Mouse (Mus musculus) lung, postnatal 0 days (tissue): ENCODE data around the gene Nodal. TPM values are rescaled to one million over a fixed set of nuclear protein-coding genes. Genes with fewer than 3 reads are reported as not detected.

Source experiments
- ATAC-seq: fragments of 200-750 bp; cut with Nextera tagmentation; 2 replicates; pipeline ENCODE4 v1.8.0; 2017; ENCODE audit warnings: moderate library complexity
- DNase-seq: peaks from one replicate; pipeline ENCODE4 v3.0.0-alpha.2; 2016; ENCODE audit warnings: low spot score
- H3K27ac ChIP-seq: fragments of 300-500 bp; sonication (generic); 2 replicates; pipeline ENCODE4 v1.5.1; 2014; ENCODE audit warnings: antibody characterized with exemption, mild to moderate bottlenecking, low read length, mixed read lengths
- H3K27me3 ChIP-seq: fragments of 300-500 bp; sonication (generic); replicated peaks from 2 replicates; pipeline ENCODE4 v1.6.1; 2014; ENCODE audit warnings: low read length, mixed read lengths; ENCODE audit not compliant: insufficient read depth
- H3K36me3 ChIP-seq: fragments of 300-500 bp; sonication (generic); 2 replicates; pipeline ENCODE4 v1.6.1; 2014; ENCODE audit warnings: low read length, mixed read lengths; ENCODE audit not compliant: insufficient read depth
- H3K4me1 ChIP-seq: fragments of 300-500 bp; sonication (generic); 2 replicates; pipeline ENCODE4 v1.6.1; 2014; ENCODE audit warnings: antibody characterized with exemption, low read depth, low read length, mixed read lengths; ENCODE audit not compliant: insufficient read depth
- H3K4me2 ChIP-seq: fragments of 300-500 bp; sonication (generic); replicated peaks from 2 replicates; pipeline ENCODE4 v1.6.1; 2014; ENCODE audit warnings: low read depth, mild to moderate bottlenecking, low read length, moderate library complexity, mixed read lengths
- H3K4me3 ChIP-seq: fragments of 300-500 bp; sonication (generic); 2 replicates; pipeline ENCODE4 v1.5.1; 2014; ENCODE audit warnings: low read depth, low read length
- H3K9ac ChIP-seq: fragments of 300-500 bp; sonication (generic); replicated peaks from 2 replicates; pipeline ENCODE4 v1.6.1; 2014; ENCODE audit warnings: low read depth, mild to moderate bottlenecking
- H3K9me3 ChIP-seq: fragments of 300-500 bp; sonication (generic); 2 replicates; pipeline ENCODE4 v1.6.1; 2016; ENCODE audit warnings: low read length, mixed read lengths
- CTCF ChIP-seq: IDR thresholded peaks from 2 replicates; pipeline ENCODE4 v1.5.1; 2016; ENCODE audit warnings: antibody characterized with exemption, mild to moderate bottlenecking
- EP300 ChIP-seq: IDR thresholded peaks from 2 replicates; pipeline ENCODE4 v1.6.1; 2016; ENCODE audit warnings: antibody characterized with exemption, mild to moderate bottlenecking, control low read depth
- WGBS: fragments of 180-500 bp; shearing (Covaris S2); extraction: QIAGEN DNeasy Blood & Tissue Kit; methylation state at CpG from one replicate; pipeline ENCODE4 v1.1.7; 2014; 5-methylcytosine and 5-hydroxymethylcytosine counted together
- polyA plus RNA-seq: library from polyadenylated mRNA; unstranded; fragments of >200 nt; fragmentation: Nextera tagmentation; extraction: Ambion mirVana; gene quantifications from 2 replicates; pipeline ENCODE4 v1.2.1, GENCODE M21; 2015

The Nodal gene
- polyA plus RNA-seq, 1 experiment from 2014 or later = 0.37 TPM

DNA sequence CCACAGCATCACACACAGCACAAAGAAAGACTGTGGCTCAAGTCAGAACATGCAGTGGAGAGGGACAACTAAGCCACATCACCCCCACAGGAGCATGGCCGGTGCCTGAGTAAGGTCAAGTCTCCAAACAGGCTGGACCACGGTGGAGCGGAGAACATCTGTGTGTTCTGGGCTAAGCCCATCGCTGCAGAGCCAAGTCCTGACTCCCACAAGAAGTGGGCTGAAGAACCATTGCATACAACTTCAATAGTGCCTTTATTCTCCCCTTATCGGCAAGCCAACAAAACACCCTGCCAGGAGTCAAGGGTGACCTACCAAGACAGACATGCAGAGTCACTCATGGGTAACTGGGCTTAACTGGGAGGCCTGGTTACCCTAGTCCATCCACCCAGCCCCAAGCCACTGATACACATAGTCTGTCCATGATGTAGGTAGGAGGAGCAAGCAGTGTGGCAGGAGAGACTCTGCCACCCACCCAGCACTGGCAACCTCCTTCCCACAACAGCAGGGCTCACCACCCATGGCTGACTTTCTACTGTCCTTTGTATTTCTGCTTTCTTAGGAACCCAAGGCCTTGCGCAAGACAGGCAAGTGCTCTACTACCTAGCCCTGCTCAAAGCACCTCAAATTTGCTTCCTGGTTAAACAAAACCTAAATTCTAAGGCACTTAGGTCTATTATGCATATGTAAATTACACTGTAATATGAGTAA is 42.8 kb upstream of the Nodal start:
- no peaks in the 10 kb centered on the region for H3K36me3 ChIP-seq
- peak; percentile 51 for DNase-seq
- no peak overlapping the region for H3K9ac ChIP-seq
- H3K27ac ChIP-seq = peak overlapping the region; percentile 33; the same call in 1 of the 2 replicates
- peaks cover 47% of the 10 kb centered on the region for H3K4me1 ChIP-seq
- no peak overlapping the region for H3K4me3 ChIP-seq
- TF ChIP-seq EP300 (no peak), CTCF (no peak)
- no peaks in the 10 kb centered on the region for H3K9me3 ChIP-seq
- no peaks in the 10 kb centered on the region for H3K27me3 ChIP-seq
- WGBS = 51% methylated on average over 6 of the region's 6 CpGs
- no peak overlapping the region; the same call in 1 of the 2 replicates for H3K4me2 ChIP-seq
- 0 out of 2 replicates have a peak, but pooled peaks have one; percentile 5 for ATAC-seq

DNA sequence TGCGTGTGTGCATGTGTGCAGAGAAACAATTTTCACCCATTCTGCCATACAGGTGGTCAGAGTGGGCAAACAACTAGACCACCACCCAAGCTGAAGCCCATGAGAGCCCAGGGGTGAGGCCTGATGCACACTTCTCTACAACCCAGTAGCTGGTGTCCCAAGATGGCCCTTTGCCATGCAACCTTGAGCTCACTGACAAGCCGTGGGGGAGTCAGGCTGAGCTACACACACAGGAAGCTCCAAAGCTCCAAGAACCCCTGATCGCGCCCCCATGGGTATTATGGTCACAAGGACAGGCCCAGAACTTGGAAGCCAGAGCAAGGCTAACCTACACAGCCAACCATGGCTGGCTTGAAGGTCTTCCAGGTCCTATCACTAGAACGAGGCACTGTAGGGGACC is 39.7 kb upstream of the Nodal start:
- Histone ChIP-seq H3K9me3 (no peaks in the 10 kb centered on the region), H3K9ac (no peak overlapping the region), H3K36me3 (no peaks in the 10 kb centered on the region), H3K4me3 (no peak overlapping the region), H3K4me2 (no peak overlapping the region), H3K4me1 (peaks cover 35% of the 10 kb centered on the region; the same call in 1 of the 2 replicates), H3K27me3 (no peaks in the 10 kb centered on the region), H3K27ac (no peak overlapping the region)
- TF ChIP-seq CTCF (no peak), EP300 (no peak)
- no peak for DNase-seq
- no peak for ATAC-seq
- WGBS = 86% methylated on average over 5 of the region's 5 CpGs

DNA sequence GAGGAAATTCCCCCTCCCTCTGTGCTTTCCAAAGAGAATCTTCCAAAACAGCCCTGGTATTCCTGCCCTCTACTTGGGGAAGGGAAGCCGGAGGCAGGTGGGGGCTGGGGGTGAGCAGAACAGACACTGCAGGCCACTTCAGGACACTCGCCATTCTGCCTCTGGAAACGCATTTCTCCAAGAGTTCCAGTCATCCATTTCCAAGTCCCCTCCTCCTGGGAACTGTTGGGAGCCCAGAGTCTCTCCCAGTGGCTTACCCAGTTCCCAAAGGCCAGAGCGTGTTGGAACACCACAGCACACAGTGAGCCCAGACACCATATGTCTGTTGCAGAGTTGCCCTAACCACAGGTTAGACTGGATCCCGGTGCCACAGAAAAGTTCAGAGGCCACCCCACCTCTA is 39.1 kb upstream of the Nodal start:
- DNase-seq = no peak
- Histone ChIP-seq H3K27me3 (no peaks in the 10 kb centered on the region), H3K9ac (no peak overlapping the region), H3K27ac (no peak overlapping the region), H3K4me3 (no peak overlapping the region), H3K4me1 (peaks cover 33% of the 10 kb centered on the region), H3K4me2 (no peak overlapping the region), H3K9me3 (no peaks in the 10 kb centered on the region), H3K36me3 (no peaks in the 10 kb centered on the region)
- TF ChIP-seq EP300 (no peak), CTCF (no peak)
- no peak for ATAC-seq
- WGBS = 63% methylated on average over 5 of the region's 5 CpGs

DNA sequence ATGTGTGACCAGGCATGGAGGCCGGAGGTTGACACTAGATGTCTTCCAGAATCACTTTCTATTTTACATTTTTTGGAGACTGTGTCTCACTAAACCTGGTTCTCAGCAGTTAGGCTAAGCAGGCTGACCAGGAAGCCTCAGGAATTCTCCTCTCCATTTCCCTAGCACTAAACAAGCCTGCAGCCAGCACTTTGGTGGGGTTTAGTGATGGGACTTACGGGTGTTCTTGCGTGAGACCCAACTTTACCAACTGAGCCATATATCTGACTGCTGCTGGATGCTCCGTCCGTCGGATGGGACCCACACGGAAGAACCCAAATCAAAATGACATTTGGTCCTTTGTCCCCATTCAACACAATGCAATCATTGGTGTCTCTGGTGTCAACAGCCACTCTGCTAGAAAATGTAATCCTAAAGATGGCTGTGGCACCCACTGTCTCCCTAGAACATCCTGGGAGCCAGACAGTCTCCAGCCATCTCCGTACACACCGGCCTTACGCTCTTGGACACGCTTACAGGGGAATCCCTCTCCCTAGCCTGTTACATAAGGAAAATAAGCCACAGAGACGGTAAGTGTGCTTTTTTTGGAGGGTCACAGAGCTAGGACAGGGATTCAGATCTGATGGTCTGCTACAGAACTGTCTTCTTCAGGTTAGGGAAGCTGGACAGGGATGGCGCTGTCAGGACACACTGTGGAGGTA is 38.3 kb upstream of the Nodal start:
- no peak for TF ChIP-seq EP300
- DNase-seq = no peak
- ATAC-seq = no peak
- Histone ChIP-seq H3K9ac (no peak overlapping the region), H3K4me1 (peaks cover 37% of the 10 kb centered on the region), H3K27ac (0 out of 2 replicates have a peak overlapping the region, but pooled peaks have one; percentile 38), H3K27me3 (no peaks in the 10 kb centered on the region), H3K4me3 (no peak overlapping the region), H3K36me3 (no peaks in the 10 kb centered on the region), H3K4me2 (peak overlapping the region; percentile 89), H3K9me3 (no peaks in the 10 kb centered on the region)
- 84% methylated on average over 13 of the region's 13 CpGs for WGBS

DNA sequence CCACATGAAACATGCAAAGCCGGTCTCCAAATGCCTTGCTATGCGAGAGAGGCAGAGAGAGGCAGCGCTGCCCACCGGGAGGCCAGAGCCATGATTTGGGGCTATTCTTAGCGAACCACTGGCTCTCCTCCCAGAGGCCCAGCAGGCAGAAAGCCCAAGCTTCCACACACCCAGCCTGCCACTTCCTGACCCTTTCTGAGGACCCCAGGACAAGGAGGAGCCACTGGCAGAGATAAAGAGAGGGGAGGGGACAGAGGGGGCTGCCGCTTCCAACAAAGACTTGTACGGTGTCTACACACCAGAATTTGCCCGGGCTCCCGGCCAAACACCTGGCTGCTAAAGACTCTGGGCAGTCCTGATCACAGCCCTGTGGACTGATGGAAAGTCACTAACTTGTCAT is 37.6 kb upstream of the Nodal start:
- TF ChIP-seq EP300 (no peak), CTCF (no peak; the same call in 1 of the 2 replicates)
- no peak overlapping the region for H3K9ac ChIP-seq
- DNase-seq = peak; percentile 55
- peak overlapping the region; percentile 89 for H3K4me2 ChIP-seq
- H3K27ac ChIP-seq = 0 out of 2 replicates have a peak overlapping the region, but pooled peaks have one; percentile 38
- peaks cover 30% of the 10 kb centered on the region for H3K4me1 ChIP-seq
- 12% methylated on average over 9 of the region's 9 CpGs for WGBS
- no peaks in the 10 kb centered on the region for H3K27me3 ChIP-seq
- no peaks in the 10 kb centered on the region for H3K36me3 ChIP-seq
- 0 out of 2 replicates have a peak overlapping the region, but pooled peaks have one; percentile 0 for H3K4me3 ChIP-seq
- H3K9me3 ChIP-seq = no peaks in the 10 kb centered on the region
- ATAC-seq = peak; percentile 13; the same call in 1 of the 2 replicates

DNA sequence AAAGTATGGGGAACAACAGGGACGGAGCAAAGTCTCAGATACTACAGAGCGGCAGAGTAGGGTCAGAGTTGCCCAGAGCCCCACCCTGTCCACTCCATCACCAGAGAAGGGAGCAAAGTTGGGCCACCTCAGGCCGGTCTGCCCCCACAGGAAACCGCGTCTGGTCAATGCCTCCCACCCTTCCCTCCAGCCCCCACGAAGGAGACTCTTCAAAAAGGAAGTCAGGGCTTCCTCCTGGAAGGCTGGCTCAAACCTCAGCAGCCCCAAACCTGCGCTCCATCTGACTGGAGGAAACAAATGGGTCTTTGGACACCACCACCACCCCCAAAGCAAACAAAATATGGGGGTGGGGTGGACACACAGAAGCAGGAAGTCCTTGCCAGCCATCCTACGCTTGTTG is 35.9 kb upstream of the Nodal start:
- TF ChIP-seq EP300 = no peak
- no peak for TF ChIP-seq CTCF
- Histone ChIP-seq H3K9ac (peak overlapping the region; percentile 72; the same call in 1 of the 2 replicates), H3K4me3 (peak overlapping the region; percentile 76), H3K36me3 (no peaks in the 10 kb centered on the region), H3K27me3 (no peaks in the 10 kb centered on the region), H3K9me3 (no peaks in the 10 kb centered on the region), H3K4me2 (peak overlapping the region; percentile 89), H3K4me1 (peaks cover 25% of the 10 kb centered on the region), H3K27ac (peak overlapping the region; percentile 78)
- 21% methylated on average over 8 of the region's 8 CpGs for WGBS
- ATAC-seq (peak; percentile 8; the same call in 1 of the 2 replicates), DNase-seq (peak; percentile 55)
